Mouse (Mus musculus) retina, embryonic 14.5 days (tissue): ENCODE measurements around the gene Cab39l.
"Not testable (repeated sequence)": the region's sequence is repeated elsewhere in the genome, so short reads cannot be mapped to it uniquely, and the experiment has no call there.

Source experiments
- DNase-seq: peaks from one replicate; pipeline ENCODE4 v3.0.0-alpha.2; 2015; ENCODE audit warnings: low spot score

Cab39l gene

GRCm38 (mm10) chr14:59440558-59441471 lies at the start of gene Cab39l, which contains the start of gene Setdb2:
TSS of gene Cab39l (plus strand) at chr14:59440972.
TSS of gene Setdb2 (minus strand) at chr14:59440884.
- peak; percentile 95 for DNase-seq

- no peak for DNase-seq
Measured at GRCm38 (mm10) chr14:59395281-59395680, 45.5 kb upstream of the Cab39l start, which contains the start of gene Phf11c. TSS of gene Phf11c (minus strand) at chr14:59395381.

DNA sequence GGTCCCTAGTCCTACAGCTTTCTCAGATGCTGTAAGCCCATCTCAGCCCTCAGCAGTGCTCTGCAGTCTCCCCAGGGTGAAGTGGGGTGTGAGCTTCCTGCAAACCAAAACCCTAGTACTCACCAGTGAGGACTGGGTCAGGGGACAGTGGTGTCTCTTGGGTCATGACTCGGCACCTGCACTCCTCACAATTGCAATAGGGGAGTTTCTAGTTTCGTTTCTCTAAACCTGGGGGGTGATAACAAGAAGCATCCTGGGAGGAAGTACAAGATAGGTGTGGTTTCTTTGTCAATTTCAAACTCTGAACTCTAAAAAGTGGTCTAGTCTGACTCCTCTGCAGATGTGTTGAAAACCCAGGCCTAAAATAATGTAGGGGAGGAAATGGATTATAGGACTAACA lies 43.8 kb upstream of the Cab39l start:
- DNase-seq: no peak

DNA sequence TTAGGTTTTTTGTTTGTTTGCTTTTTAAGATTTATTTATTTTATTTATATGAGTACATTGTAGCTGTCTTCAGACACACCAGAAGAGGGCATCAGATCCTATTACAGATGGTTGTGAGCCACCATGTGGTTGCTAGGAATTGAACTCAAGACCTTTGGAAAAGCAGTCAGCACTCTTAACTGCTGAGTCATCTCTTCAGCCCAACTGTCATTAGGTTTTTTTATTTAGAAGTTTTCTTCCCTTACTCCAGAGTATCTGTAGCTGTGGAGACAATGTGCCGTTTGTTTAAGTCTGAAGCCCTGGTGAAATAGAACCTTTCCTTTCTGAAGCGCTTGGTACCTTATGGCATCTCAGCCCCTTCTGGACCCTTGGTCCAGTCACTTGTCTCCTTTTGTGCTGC lies 25.8 kb upstream of the Cab39l start:
- not testable (repeated sequence) for DNase-seq

DNA sequence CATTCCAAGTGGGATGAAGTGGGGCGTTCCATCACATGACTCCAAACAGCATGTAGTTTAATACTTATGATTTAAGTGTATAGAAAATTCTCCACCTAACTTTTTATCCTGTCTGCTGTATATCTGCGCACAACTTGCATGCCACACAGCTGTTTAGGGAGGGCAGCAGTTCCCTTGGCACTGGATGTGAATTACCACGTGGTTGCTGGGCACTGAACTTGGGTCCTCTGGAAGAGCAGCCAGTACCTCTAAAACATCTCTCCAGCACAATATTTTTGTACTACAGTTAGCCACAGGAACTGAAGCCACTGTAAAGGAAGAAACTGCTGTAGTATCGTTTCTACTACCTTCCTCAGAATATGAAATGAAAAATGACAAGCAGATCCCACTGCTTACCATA lies 22.6 kb upstream of the Cab39l start:
- no peak for DNase-seq

GRCm38 (mm10) chr14:59422912-59423663 lies 17.7 kb upstream of the Cab39l start:
- DNase-seq: no peak

DNA sequence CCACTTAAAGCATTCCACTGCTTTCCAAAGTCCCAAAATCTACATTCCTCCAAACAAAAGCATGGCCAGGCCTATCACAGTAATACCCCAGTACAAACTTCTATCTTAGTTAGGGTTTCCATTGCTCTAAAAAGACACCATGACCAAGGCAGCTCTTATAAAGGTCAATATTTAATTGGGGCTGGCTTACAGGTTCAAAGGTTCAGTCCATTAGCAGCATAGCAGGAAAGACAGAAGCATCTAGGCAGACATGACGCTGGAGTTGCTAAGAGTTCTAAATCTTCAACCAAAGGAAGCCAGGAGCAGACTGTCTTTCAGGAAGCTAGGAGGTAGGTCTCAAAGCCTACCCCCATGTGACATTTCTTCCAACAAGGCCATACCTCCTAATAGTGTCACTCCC lies 10.2 kb upstream of the Cab39l start:
- no peak for DNase-seq

DNA sequence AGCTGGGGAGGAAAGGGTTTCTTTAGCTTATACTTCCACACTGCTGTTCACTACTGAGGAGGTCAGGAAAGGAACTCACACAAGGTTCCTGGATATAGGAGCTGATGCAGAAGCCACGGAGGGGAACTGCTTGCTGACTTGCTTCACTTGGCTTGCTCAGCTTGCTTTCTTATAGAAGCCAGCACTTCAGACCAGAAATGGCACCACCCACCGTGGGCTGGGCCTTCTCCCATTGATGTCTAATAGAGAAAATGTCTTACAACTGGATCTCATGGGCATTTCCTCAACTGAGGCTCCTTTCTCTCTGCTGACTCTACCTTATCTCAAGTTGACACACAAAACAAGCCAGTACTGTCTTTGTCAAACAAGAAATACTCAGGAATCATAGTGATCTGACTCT lies 6.9 kb upstream of the Cab39l start:
- no peak for DNase-seq

GRCm38 (mm10) chr14:59435206-59435605 lies 5.6 kb upstream of the Cab39l start:
- DNase-seq: no peak

GRCm38 (mm10) chr14:59437398-59437797 lies 3.4 kb upstream of the Cab39l start:
- DNase-seq: no peak

GRCm38 (mm10) chr14:59438505-59438904 lies 2.3 kb upstream of the Cab39l start:
- DNase-seq: no peak

GRCm38 (mm10) chr14:59440039-59440438 lies 733 bp upstream of the Cab39l start:
- DNase-seq: no peak

DNA sequence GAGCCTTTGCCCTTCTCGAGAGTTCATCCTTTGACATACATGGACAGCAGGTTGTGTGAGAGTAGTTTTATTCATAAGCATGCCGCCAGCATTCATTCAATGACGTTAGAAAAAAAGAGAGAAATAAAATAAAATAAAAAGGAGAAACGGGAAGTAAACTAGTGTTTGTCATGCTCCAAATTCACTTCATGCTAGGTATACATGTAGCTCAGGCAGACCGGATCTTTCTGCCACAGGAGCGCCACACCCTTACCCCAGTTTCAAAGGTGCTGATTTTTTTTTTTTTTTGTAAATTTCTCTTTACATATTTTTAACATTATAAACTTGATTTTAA lies 667 bp downstream of the Cab39l start:
- DNase-seq: no peak

GRCm38 (mm10) chr14:59445421-59445820 lies 4.6 kb downstream of the Cab39l start:
- no peak for DNase-seq

GRCm38 (mm10) chr14:59447981-59448380 lies 7.2 kb downstream of the Cab39l start:
- no peak for DNase-seq

GRCm38 (mm10) chr14:59466503-59466902 lies 25.7 kb downstream of the Cab39l start:
- DNase-seq: no peak

DNA sequence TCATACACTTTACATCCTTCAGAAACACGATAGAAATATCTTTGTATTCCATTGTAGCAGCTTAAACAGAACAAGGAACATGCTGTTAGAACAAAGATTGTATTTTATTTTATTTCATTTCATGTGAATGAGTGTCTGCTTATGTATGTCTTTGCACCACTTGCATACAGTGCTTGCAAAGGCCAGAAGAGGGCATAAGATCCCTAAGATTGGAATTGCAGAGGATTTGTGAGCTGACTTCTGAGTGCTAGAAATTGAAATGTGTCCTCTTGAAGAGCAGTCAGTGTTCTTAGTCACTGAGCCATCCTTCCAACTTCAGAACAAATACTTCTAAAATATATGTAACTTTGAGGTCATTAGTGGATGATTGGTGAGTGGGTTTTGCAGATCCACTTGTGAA lies 27.0 kb downstream of the Cab39l start:
- DNase-seq: peak; percentile 20

DNA sequence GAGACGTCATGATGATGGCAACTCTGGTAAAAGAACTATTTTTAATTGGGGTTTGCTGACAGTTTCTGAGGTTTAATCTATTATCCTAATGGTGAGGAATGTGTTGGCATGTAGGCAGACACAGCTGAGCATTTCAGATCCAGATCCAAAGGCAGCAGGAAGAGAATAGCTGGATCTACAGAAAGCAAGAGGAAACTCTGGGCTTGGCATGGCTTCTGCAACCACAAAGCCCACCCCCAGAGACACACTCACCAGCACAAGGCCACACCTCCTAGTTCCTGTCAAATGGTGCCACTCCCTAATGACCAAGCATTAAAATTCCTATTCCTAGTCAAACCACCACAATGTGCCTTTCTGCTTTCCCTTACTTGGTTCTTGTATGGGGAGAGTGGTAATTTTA lies 30.0 kb downstream of the Cab39l start:
- no peak for DNase-seq

GRCm38 (mm10) chr14:59478699-59479098 lies 37.9 kb downstream of the Cab39l start:
- DNase-seq: no peak

DNA sequence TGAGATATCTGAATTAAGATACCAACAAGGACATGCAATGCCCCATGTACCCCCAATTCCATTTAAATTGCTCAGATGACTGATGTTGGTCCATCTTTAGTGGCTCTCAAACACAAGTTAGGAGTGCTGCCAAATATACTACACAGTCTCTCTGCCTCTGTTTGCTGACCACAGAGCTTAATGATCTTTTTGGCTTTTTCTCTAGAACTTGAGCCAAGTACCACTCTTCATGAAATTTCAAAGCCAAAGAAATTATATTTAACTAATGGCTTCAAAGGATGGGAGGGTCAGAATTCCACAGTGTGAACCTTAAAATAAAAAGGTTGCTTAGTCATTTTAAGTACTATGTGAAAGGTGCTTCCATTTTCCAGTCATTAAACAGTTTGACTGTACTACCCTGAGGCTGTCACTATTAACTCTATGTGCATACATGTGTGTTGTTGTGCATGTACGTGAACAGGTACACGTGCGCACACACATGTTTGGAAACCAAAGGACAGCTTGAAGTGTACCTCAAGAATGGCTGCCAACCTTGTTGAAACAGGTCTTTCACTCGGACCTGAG lies 44.6 kb downstream of the Cab39l start:
- no peak for DNase-seq

DNA sequence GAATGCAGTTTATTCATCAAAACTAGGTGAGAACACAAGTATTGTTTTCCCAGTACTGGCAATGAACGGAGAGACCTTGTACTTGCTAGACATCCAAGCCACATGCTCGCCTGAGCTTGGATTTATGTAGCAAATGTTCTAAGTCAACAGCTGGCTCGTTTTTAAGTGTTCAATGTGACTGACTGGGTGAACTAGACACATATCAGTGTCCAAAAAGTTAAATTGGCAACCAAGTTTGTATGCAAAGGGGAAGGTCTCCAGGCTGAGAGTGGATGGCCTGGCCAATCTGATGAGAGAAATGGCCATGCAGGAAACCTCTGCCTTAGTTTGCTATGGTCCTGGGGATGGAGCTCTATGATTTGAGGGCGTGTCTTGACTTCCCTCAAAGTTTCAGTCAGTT lies 51.6 kb downstream of the Cab39l start:
- no peak for DNase-seq

DNA sequence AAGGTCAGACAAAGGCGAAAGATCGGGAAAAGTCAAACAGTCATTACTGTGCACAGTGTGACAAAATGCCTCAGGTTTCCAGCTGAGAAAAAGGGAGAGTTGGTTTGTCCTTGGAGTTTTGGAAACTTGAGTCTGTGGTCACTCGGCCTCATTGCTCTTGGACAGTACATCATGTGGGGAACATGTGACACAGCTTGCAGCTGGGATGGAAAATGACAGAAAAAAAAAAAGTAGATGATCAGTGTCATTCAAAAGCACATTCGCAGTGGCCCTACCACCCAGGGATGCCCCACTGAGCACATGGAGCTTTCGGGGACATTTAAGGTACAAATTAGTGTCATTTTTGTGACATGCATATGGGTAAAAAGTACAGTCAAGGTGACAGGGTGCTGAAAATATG lies 57.2 kb downstream of the Cab39l start:
- no peak for DNase-seq

- DNase-seq: no peak
Measured at GRCm38 (mm10) chr14:59504831-59505230, 64.1 kb downstream of the Cab39l start.
